ENCODE assay signal across 8 mouse cellular contexts in the genomic region with DNA sequence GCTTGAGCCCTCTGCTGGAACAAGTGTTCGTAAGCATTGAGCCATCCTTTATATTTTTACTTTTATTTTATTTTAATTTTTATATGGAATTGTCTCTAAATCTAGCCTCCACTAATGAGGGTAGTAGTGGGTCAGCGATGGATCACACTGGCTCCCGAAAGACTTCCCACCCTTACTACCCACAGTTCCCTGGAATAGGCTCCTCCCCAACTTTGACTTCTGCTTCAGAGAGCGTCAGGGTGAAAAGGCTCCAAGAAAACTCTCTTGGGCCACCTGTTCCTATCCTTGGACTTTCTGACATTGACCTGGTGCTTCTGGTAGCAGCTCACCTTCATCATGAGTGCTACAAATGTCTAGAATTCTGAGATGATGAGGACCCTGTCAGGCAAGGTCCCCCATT. TPM values are rescaled to one million over a fixed set of nuclear protein-coding genes. Genes with fewer than 3 reads are reported as not detected.
DNase-seq lines count a peak whose midpoint lies in the region; ATAC-seq lines count a peak whose summit lies in the region.

No protein-coding gene starts in this region.

- ATAC-seq in hindbrain, embryonic 11.5 days (ENCODE audit: low FRiP score): no peak
- ATAC-seq in midbrain, embryonic 11.5 days (ENCODE audit: low FRiP score): no peak

- H3K36me3 ChIP-seq in hindbrain, embryonic 11.5 days (ENCODE audit: control insufficient read depth, insufficient read depth, low read length): no peaks in the 10 kb centered on the region
- no peaks in the 10 kb centered on the region for H3K36me3 ChIP-seq in midbrain, embryonic 11.5 days (ENCODE audit: control insufficient read depth, insufficient read depth, low read length)

- H3K4me3 ChIP-seq in hindbrain, embryonic 11.5 days (ENCODE audit: low read depth, low read length): peak overlapping the region; percentile 86
- peak overlapping the region; percentile 82 for H3K4me3 ChIP-seq in midbrain, embryonic 11.5 days (ENCODE audit: low read depth, low read length)

- no peak overlapping the region for H3K27ac ChIP-seq in hindbrain, embryonic 11.5 days (ENCODE audit: low read depth, low read length)
- H3K27ac ChIP-seq in midbrain, embryonic 11.5 days (ENCODE audit: low read depth, low read length): no peak overlapping the region

- H3K4me1 ChIP-seq in hindbrain, embryonic 11.5 days (replicated peaks; ENCODE audit: control insufficient read depth, insufficient read depth, low read length): peaks cover 5% of the 10 kb centered on the region; the same call in 1 of the 2 replicates
- peaks cover 15% of the 10 kb centered on the region for H3K4me1 ChIP-seq in midbrain, embryonic 11.5 days (ENCODE audit: control insufficient read depth, insufficient read depth, low read length)

- H3K9ac ChIP-seq in hindbrain, embryonic 11.5 days (ENCODE audit: low read depth, low read length): 0 out of 2 replicates have a peak overlapping the region, but pooled peaks have one; percentile 19
- H3K9ac ChIP-seq in midbrain, embryonic 11.5 days (ENCODE audit: low read length): peak overlapping the region; percentile 28; the same call in 1 of the 2 replicates

- no peaks in the 10 kb centered on the region for H3K27me3 ChIP-seq in hindbrain, embryonic 11.5 days (ENCODE audit: control insufficient read depth, insufficient read depth, low read length)
- no peaks in the 10 kb centered on the region for H3K27me3 ChIP-seq in midbrain, embryonic 11.5 days (ENCODE audit: control insufficient read depth, insufficient read depth, low read length)

- peak overlapping the region; percentile 54 for H3K4me2 ChIP-seq in hindbrain, embryonic 11.5 days (replicated peaks; ENCODE audit: low read depth, low read length)
- peak overlapping the region; percentile 99 for H3K4me2 ChIP-seq in midbrain, embryonic 11.5 days

- WGBS in hindbrain, embryonic 11.5 days: 4% methylated on average over 4 of the region's 4 CpGs
- 4% methylated on average over 4 of the region's 4 CpGs for WGBS in midbrain, embryonic 11.5 days

- no peaks in the 10 kb centered on the region for H3K9me3 ChIP-seq in hindbrain, embryonic 11.5 days (ENCODE audit: control insufficient read depth, low read length)
- H3K9me3 ChIP-seq in midbrain, embryonic 11.5 days (ENCODE audit: control insufficient read depth, low read length): no peaks in the 10 kb centered on the region

- DNase-seq in heart, adult 18-20 months: peak; percentile 50 to 64
- no peak for DNase-seq in heart, postnatal 14 days
- DNase-seq in ZHBTc4 (ENCODE audit: low read depth, low spot score): peak; percentile 64
- no peak for DNase-seq in hindbrain, embryonic 11.5 days (ENCODE audit: low spot score)
- DNase-seq in midbrain, embryonic 11.5 days (ENCODE audit: low spot score, missing footprints): no peak
- DNase-seq in thymus, postnatal 25 days: no peak
- DNase-seq in left cerebral cortex, adult 11 months (ENCODE audit: low spot score): no peak
- DNase-seq in right cerebral cortex, adult 2 months (ENCODE audit: low spot score in 2 of 2): no peak

- intact Hi-C loops in heart, postnatal 14 days (cut with DNase I): loop anchor here (5.0 kb wide), 1 partner anchor 150 kb away; the partner anchor contains the start of gene Garnl3

RNA-seq across cellular contexts. Expression of gene Slc2a8, which starts 0.8 kb away (rescaled TPM):
- total RNA-seq in heart, adult 18-20 months (2021): 10 to 100 TPM; 15.0 to 17.3 TPM
- total RNA-seq in heart, postnatal 14 days (2021): 10 to 100 TPM; 12.9 to 16.3 TPM
- polyA plus RNA-seq in hindbrain, embryonic 11.5 days (2014; fragmentation: Nextera tagmentation; extraction: Ambion mirVana): 9.3 and 10.5 TPM in 2 replicates
- polyA plus RNA-seq in midbrain, embryonic 11.5 days (2014; fragmentation: Nextera tagmentation; extraction: Ambion mirVana): 8.4 and 9.5 TPM in 2 replicates

RNA-seq across cellular contexts. Expression of gene Lrsam1, which starts 21.3 kb away (rescaled TPM):
- 10 to 100 TPM; 15.1 to 15.9 TPM for total RNA-seq in heart, adult 18-20 months (2021)
- total RNA-seq in heart, postnatal 14 days (2021): 10 to 100 TPM; 12.0 to 13.4 TPM
- polyA plus RNA-seq in hindbrain, embryonic 11.5 days (2014; fragmentation: Nextera tagmentation; extraction: Ambion mirVana): 8.0 and 8.7 TPM in 2 replicates
- 9.2 and 9.3 TPM in 2 replicates for polyA plus RNA-seq in midbrain, embryonic 11.5 days (2014; fragmentation: Nextera tagmentation; extraction: Ambion mirVana)

RNA-seq across cellular contexts. Expression of gene Rpl12, which starts 21.3 kb away (rescaled TPM):
- 10 to 100 TPM; 66.0 to 72.2 TPM for total RNA-seq in heart, adult 18-20 months (2021)
- 10 to 100 TPM; 66.3 to 75.0 TPM for total RNA-seq in heart, postnatal 14 days (2021)
- polyA plus RNA-seq in hindbrain, embryonic 11.5 days (2014; fragmentation: Nextera tagmentation; extraction: Ambion mirVana): 129 and 134 TPM in 2 replicates
- polyA plus RNA-seq in midbrain, embryonic 11.5 days (2014; fragmentation: Nextera tagmentation; extraction: Ambion mirVana): 129 and 155 TPM in 2 replicates

Comparison
In these comparisons a context has a peak if more than half of its experiments do, and no peak if none do; other contexts are left out.
1. DNase-seq: peak in heart, adult 18-20 months (2 of 2) and ZHBTc4 (single experiment); none in heart, postnatal 14 days (0 of 2), hindbrain, embryonic 11.5 days (single experiment), midbrain, embryonic 11.5 days (single experiment), thymus, postnatal 25 days (single experiment), left cerebral cortex, adult 11 months (single experiment) and right cerebral cortex, adult 2 months (0 of 2).